Mouse (Mus musculus): ENCODE results near the gene Ntn3. TPM values are rescaled to one million over a fixed set of nuclear protein-coding genes. Genes with fewer than 3 reads are reported as not detected.

Ntn3 gene
- polyA plus RNA-seq, 1 experiment, result 10.2 TPM

- DNase-seq (ENCODE audit: low read depth), result no peak
- no peak for TF ChIP-seq CTCF (IDR thresholded peaks at IDR 0.05; ENCODE audit: borderline replicate concordance, extremely low read depth, insufficient read depth, insufficient read length)
- TF ChIP-seq POLR2A (IDR thresholded peaks at IDR 0.05; ENCODE audit: borderline replicate concordance, extremely low read depth, insufficient read depth, insufficient read length, poor library complexity, severe bottlenecking), result no peak
Observed at GRCm38 (mm10) chr17:24199741-24200140, 9.6 kb downstream of the Ntn3 start.

- TF ChIP-seq POLR2A (IDR thresholded peaks at IDR 0.05; ENCODE audit: borderline replicate concordance, extremely low read depth, insufficient read depth, insufficient read length, poor library complexity, severe bottlenecking), result no peak
- TF ChIP-seq CTCF (IDR thresholded peaks at IDR 0.05; ENCODE audit: borderline replicate concordance, extremely low read depth, insufficient read depth, insufficient read length), result no peak
- peak; percentile 25 for DNase-seq (ENCODE audit: low read depth)
Observed at GRCm38 (mm10) chr17:24199252-24199651, 10.1 kb downstream of the Ntn3 start.

- no peak for DNase-seq (ENCODE audit: low read depth)
Observed at GRCm38 (mm10) chr17:24197032-24197824, 12.1 kb downstream of the Ntn3 start.

GRCm38 (mm10) chr17:24195349-24195748, 14.0 kb downstream of the Ntn3 start:
- TF ChIP-seq POLR2A (IDR thresholded peaks at IDR 0.05; ENCODE audit: borderline replicate concordance, extremely low read depth, insufficient read depth, insufficient read length, poor library complexity, severe bottlenecking), result no peak
- no peak for TF ChIP-seq CTCF (IDR thresholded peaks at IDR 0.05; ENCODE audit: borderline replicate concordance, extremely low read depth, insufficient read depth, insufficient read length)
- no peak for DNase-seq (ENCODE audit: low read depth)

More at GRCm38 (mm10) chr17:24197032-24197824, 12.1 kb downstream of the Ntn3 start:
- TF ChIP-seq CTCF (IDR thresholded peaks at IDR 0.05; ENCODE audit: borderline replicate concordance, extremely low read depth, insufficient read depth, insufficient read length), result no peak
- TF ChIP-seq POLR2A (IDR thresholded peaks at IDR 0.05; ENCODE audit: borderline replicate concordance, extremely low read depth, insufficient read depth, insufficient read length, poor library complexity, severe bottlenecking), result no peak

GRCm38 (mm10) chr17:24193769-24194168, 15.6 kb downstream of the Ntn3 start:
- TF ChIP-seq CTCF (IDR thresholded peaks at IDR 0.05; ENCODE audit: borderline replicate concordance, extremely low read depth, insufficient read depth, insufficient read length) (no peak), POLR2A (IDR thresholded peaks at IDR 0.05; ENCODE audit: borderline replicate concordance, extremely low read depth, insufficient read depth, insufficient read length, poor library complexity, severe bottlenecking) (no peak)
- DNase-seq (ENCODE audit: low read depth), result no peak

- no peak for DNase-seq (ENCODE audit: low read depth)
- TF ChIP-seq CTCF (IDR thresholded peaks at IDR 0.05; ENCODE audit: borderline replicate concordance, extremely low read depth, insufficient read depth, insufficient read length), result no peak
- TF ChIP-seq POLR2A (IDR thresholded peaks at IDR 0.05; ENCODE audit: borderline replicate concordance, extremely low read depth, insufficient read depth, insufficient read length, poor library complexity, severe bottlenecking), result no peak
Observed at GRCm38 (mm10) chr17:24193268-24193667, 16.1 kb downstream of the Ntn3 start.

- no peak for DNase-seq (ENCODE audit: low read depth)
- TF ChIP-seq POLR2A (IDR thresholded peaks at IDR 0.05; ENCODE audit: borderline replicate concordance, extremely low read depth, insufficient read depth, insufficient read length, poor library complexity, severe bottlenecking), result no peak
- TF ChIP-seq CTCF (IDR thresholded peaks at IDR 0.05; ENCODE audit: borderline replicate concordance, extremely low read depth, insufficient read depth, insufficient read length), result no peak
Observed at GRCm38 (mm10) chr17:24192848-24193247, 16.5 kb downstream of the Ntn3 start.

GRCm38 (mm10) chr17:24191481-24191880, 17.9 kb downstream of the Ntn3 start:
- no peak for DNase-seq (ENCODE audit: low read depth)
- TF ChIP-seq CTCF (IDR thresholded peaks at IDR 0.05; ENCODE audit: borderline replicate concordance, extremely low read depth, insufficient read depth, insufficient read length) (no peak), POLR2A (IDR thresholded peaks at IDR 0.05; ENCODE audit: borderline replicate concordance, extremely low read depth, insufficient read depth, insufficient read length, poor library complexity, severe bottlenecking) (no peak)

- no peak for DNase-seq (ENCODE audit: low read depth)
- TF ChIP-seq CTCF (IDR thresholded peaks at IDR 0.05; ENCODE audit: borderline replicate concordance, extremely low read depth, insufficient read depth, insufficient read length) (no peak), POLR2A (IDR thresholded peaks at IDR 0.05; ENCODE audit: borderline replicate concordance, extremely low read depth, insufficient read depth, insufficient read length, poor library complexity, severe bottlenecking) (no peak)
Observed at GRCm38 (mm10) chr17:24190934-24191333, 18.4 kb downstream of the Ntn3 start.

GRCm38 (mm10) chr17:24174259-24174658, 35.1 kb downstream of the Ntn3 start:
- TF ChIP-seq POLR2A (IDR thresholded peaks at IDR 0.05; ENCODE audit: borderline replicate concordance, extremely low read depth, insufficient read depth, insufficient read length, poor library complexity, severe bottlenecking) (no peak), CTCF (IDR thresholded peaks at IDR 0.05; ENCODE audit: borderline replicate concordance, extremely low read depth, insufficient read depth, insufficient read length) (no peak)
- DNase-seq (ENCODE audit: low read depth), result no peak

GRCm38 (mm10) chr17:24173423-24173822, 35.9 kb downstream of the Ntn3 start:
- DNase-seq (ENCODE audit: low read depth), result peak; percentile 86
- TF ChIP-seq CTCF (IDR thresholded peaks at IDR 0.05; ENCODE audit: borderline replicate concordance, extremely low read depth, insufficient read depth, insufficient read length), result peak; percentile 89; the same call in 1 of the 2 replicates
- TF ChIP-seq POLR2A (IDR thresholded peaks at IDR 0.05; ENCODE audit: borderline replicate concordance, extremely low read depth, insufficient read depth, insufficient read length, poor library complexity, severe bottlenecking), result no peak

- TF ChIP-seq POLR2A (IDR thresholded peaks at IDR 0.05; ENCODE audit: borderline replicate concordance, extremely low read depth, insufficient read depth, insufficient read length, poor library complexity, severe bottlenecking), result no peak
- no peak for TF ChIP-seq CTCF (IDR thresholded peaks at IDR 0.05; ENCODE audit: borderline replicate concordance, extremely low read depth, insufficient read depth, insufficient read length)
- no peak for DNase-seq (ENCODE audit: low read depth)
Observed at GRCm38 (mm10) chr17:24171738-24172137, 37.6 kb downstream of the Ntn3 start.
